Mouse (Mus musculus) c-Kit-positive CD71-positive TER-119-positive erythroid progenitor cells, embryonic 14.5 days (primary cell): ENCODE results near the gene St7.
A peak's percentile ranks its signal among the peaks of the same experiment; 100 is the strongest.

Experiments used
- DNase-seq: peaks from one replicate; pipeline ENCODE4 v3.0.0-alpha.2; 2013; ENCODE audit warnings: low spot score

The St7 gene

DNA sequence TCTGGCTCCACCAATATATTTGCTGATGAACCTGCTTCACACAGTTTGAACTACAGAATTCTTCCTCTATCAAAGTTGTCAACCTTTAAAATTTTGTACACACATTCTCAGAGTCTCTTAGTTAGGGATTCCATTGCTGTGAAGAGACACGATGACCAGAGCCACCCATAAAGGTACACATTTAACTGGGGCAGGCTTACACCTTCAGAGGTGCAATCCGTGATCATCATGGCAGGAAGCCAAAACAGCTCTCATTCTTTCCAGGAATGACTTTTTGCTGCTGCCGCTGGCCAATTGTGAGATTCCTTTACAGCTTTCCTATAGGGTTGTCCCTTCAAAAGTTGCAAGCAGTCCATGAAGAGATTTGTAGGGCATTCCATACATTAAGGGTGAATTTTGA lies 210.6 kb downstream of the St7 start:
- DNase-seq = no peak

GRCm38 (mm10) chr6:17905776-17906175 lies 213.0 kb downstream of the St7 start:
- no peak for DNase-seq

DNA sequence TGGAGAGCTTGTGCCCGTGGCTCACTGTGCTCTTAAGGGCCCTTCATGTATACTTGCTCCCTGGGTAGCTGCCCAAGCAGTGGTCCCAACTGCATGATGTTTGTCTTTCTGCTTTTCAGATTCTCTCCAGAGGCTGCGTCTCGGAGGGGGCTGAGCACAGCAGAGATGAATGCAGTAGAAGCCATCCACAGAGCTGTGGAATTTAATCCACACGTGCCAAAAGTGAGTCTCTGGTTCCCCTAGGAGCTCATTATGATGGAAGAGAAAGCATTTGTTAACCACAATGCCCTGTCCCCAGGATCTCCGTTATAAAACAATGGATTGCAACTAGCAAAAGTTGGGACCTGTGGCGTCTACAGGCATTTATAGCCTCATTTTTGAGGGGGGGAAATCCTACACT lies 213.6 kb downstream of the St7 start:
- DNase-seq = no peak

- no peak for DNase-seq
These were observed 219.6 kb downstream of the St7 start for GRCm38 (mm10) chr6:17912312-17912711.

DNA sequence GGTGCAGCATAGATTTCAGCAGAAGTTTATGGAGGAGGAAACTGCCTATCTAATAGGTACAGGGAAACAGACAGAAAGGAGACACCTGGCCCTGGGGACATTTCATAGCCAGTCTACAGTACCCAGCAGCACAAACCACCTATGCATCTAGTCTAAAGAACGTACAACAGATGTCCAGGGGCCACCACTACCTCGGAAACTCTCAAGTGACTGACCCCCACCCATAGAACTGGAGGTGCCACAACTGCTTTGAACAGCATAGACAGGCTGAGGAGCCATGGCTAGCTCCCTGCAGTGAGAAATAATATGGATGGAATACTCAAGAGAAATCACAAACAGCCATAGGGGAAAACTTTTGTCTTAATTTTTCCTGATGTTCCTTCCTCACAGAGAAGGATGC lies 220.1 kb downstream of the St7 start:
- DNase-seq = no peak

- DNase-seq = no peak
These were observed 220.6 kb downstream of the St7 start for GRCm38 (mm10) chr6:17913315-17913714.

DNA sequence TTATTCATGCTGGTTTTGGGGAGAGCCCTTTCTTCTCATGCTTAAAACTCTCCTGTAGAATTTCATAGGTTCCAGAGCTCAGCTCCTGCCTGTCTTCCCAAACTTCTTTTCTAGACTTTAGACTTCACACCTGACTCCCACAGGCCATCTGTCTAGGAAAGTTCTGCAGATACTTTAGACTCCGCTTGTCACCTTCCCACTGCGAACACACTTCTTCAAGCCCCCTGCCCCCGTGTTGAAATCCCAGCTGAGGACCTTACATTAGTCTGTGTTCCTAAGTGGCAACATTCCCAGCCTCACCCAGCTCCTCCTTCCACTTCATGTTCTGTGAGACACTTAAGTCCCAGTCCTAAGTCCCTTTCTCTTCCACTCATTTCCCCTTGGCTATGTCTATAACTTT lies 221.6 kb downstream of the St7 start:
- no peak for DNase-seq

- no peak for DNase-seq
These were observed 224.5 kb downstream of the St7 start for GRCm38 (mm10) chr6:17917233-17917632.

DNA sequence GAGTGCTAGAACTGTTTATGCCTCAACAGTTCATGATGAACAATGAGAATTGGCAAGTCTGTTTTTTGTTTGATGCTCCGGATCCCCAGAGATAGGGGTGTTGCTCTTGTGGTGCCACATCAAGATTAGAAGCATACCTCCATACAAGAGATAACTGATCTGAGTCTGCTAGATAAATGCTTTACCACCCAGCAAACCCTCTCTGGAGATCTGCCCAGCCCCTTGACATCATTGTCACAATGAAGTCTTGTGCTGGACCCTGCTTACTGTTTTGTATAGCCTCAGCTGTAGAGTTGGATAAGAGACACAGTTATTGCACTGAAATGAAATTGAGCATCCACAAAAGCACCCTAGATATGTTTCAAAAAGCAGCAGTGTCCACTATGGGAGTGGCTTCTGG lies 229.4 kb downstream of the St7 start:
- no peak for DNase-seq

DNA sequence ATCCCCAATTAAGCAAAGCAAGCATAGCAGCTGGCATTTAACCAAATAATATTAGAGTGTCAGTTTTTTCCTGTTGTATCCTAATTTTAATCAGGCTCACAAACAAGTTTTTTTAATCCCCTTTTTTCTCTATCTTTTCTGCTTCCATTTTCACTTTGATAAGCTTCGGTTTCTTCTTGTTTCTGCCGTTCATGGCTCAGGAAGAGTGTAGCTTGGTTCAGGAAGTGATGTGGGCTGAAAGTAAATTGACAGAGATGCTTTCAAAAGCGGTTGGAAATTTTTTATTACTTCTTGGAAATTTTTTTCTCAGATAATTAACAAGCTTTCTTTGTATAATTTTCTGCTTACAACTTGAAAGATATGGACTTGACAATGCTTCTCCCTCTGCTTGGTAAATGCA lies 230.2 kb downstream of the St7 start:
- no peak for DNase-seq

DNA sequence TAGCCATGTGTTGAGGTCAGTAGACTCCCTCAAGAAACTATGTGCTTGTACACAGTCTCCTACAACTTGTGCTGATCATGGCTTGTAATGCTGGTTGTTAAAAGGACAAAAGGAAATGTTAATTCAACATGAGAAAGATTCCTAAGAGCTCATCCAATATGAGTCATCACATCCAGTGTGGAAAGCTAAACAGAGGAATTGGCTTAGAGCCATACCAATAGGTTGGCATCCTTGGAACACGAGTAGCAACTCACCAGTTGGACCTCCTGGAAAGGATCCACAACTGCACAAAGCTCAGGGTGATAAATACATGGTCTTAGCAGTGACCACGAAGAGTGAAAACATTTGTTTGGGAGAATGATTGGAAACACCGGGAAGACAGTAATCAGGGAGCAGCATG lies 230.6 kb downstream of the St7 start:
- DNase-seq = no peak

- DNase-seq = no peak
These were observed 231.3 kb downstream of the St7 start for GRCm38 (mm10) chr6:17923894-17924505.

DNA sequence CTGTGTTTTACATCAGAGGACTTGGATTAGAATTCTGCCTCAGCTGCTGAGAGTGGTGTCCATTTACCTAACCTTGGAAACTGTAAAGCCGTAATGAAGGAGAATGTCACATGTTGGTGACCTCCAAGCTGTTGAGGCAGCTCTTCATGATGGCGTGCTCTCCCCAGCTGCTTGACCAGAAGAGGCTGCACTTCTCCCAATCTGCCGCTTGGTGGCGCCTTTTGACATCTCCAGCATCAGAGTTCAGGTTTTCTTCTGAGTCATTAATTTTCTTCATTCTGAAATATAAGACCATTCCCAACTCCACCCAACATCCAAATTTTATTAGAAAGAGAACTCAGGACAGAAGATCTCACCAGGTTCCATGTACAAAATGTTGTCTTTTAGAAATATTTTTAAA lies 232.5 kb downstream of the St7 start:
- DNase-seq = peak; percentile 33

DNA sequence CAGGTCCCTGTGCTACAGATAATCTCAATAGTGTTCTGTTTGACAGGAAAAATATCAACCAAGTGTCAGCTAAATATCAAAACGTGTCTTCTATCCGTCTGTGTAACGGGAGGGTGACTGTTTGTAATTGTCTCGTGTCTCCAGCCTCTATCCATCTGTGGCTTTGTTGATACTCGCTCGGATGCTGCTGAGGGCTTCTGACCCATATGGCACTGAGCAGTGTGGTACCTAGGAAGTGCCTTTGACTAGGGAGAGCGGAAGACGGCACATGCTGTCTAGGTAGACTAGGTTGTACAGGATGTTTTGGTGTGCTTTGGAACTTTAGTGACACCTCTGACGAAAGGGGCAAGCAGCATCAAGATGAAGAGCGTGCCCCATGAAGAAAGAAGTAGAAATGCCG lies 235.0 kb downstream of the St7 start:
- no peak for DNase-seq

- no peak for DNase-seq
These were observed 238.5 kb downstream of the St7 start for GRCm38 (mm10) chr6:17931187-17931586.

- no peak for DNase-seq
These were observed 239.1 kb downstream of the St7 start for GRCm38 (mm10) chr6:17931835-17932234.

- DNase-seq = no peak
These were observed 240.1 kb downstream of the St7 start for GRCm38 (mm10) chr6:17932806-17933205.

DNA sequence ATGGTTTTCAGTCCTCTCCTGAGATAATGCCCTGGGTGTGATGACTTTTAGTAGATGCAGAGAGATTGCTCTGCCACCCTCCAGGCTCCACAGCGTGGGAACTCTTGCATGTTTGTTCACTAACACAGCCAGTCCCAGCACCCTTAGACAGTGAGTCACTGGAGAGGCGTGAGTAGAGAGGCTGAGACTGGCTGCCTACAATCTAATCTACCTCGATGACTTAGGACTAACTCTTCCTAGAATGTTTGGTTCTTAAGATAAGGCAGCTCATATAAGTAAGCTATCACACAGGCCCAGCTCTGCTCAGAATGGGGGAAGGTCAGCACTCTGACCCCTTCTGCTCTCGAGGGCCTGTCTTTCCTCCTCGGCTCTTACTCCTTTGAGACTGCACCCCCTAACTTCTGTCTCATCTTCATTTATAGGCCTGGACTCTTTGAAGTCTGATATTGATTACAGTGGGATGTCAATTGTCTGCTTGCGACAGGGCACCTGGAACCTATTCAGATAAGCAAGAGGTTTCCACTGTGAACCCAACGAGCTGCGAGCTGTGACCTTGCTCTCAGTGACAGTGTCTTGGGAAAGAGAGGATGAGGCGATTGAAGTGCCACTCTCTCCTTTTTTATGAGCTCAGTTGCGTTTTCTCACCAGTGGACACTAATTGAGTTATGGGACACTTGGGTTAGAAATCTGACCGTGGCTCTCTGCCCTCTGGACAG lies 246.1 kb downstream of the St7 start:
- DNase-seq = peak; percentile 19

- no peak for DNase-seq
These were observed 249.2 kb downstream of the St7 start for GRCm38 (mm10) chr6:17941916-17942315.

DNA sequence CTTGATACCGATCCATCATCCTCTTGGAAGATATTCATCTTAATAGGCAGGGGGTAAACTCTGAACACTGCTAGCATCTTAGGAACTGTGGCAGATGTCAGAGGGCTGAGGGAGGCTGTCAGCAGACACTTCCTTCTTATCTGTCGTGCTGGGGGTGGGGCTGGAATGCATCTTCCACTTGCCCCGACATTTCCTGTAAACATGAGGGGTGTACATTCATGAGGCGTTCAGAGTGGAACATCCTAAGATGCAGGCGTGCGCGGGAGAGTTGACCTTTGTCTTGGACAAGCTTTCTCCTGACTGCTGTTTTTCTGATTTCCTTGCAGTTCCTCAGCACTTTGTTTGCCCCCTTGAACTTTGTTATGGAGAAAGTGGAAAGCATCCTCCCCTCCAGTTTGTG lies 249.6 kb downstream of the St7 start:
- no peak for DNase-seq

- no peak for DNase-seq
These were observed 251.3 kb downstream of the St7 start for GRCm38 (mm10) chr6:17943877-17944617.

DNA sequence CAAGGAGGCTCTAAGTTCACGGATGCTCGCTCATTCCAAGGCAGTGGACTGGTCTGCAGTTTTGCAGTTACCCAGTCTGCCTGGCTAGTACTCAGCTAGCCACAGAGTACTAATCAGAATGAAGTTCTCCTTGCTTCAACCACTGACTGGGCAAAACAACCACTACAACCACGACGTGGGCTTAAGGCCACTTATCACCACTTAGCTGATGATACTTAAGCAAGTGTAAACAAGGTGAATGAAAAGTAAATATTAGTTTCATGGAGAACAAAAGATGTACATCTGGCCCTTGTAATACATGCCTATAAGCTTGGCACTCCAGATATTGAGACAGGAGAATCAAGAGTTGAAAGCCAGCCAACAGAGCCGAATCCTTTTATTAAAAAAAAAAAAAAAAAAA lies 253.7 kb downstream of the St7 start:
- no peak for DNase-seq

- DNase-seq = no peak
These were observed 254.5 kb downstream of the St7 start for GRCm38 (mm10) chr6:17947130-17947831.
